Mouse (Mus musculus): Measurements from ENCODE around the gene Ttll1. TPM values are rescaled to one million over a fixed set of nuclear protein-coding genes. Genes with fewer than 3 reads are reported as not detected.
A peak's percentile ranks its signal among the peaks of the same experiment; 100 is the strongest.

The Ttll1 gene
- polyA plus RNA-seq, 1 experiment from 2014 or later: 18.7 TPM

DNA sequence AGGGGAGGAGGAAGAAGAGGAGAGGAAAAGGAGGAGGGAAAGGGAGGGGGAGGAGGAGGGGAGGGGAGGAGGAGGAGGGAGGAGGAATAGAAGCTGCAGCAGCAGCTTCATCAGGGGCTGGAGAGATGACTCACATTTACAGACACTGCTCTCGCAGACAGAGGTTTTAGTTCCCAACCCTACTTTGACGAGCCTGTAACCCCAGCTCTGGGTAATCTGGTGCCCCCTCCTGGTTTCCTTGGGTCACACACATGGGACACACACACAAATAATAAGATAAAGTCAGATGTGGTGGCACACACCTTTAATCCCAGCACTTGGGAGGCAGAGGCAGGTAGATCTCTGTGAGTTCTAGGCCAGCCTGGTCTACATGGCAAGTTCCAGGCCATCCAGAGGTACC is 27.2 kb downstream of the Ttll1 start:
- no peak overlapping the region for H3K4me3 ChIP-seq (ENCODE audit: low read depth, low read length)
- no peak overlapping the region for H3K4me2 ChIP-seq
- ATAC-seq (replicated peaks; ENCODE audit: insufficient number of reproducible peaks, low FRiP score, low TSS enrichment): no peak
- H3K27ac ChIP-seq (ENCODE audit: low read depth, low read length): no peak overlapping the region
- WGBS (ENCODE audit: insufficient replicate concordance): 33% methylated on average over 2 of the region's 2 CpGs
- peaks cover 10% of the 10 kb centered on the region for H3K4me1 ChIP-seq (ENCODE audit: control insufficient read depth, insufficient read depth, low read length)
- H3K36me3 ChIP-seq (ENCODE audit: control insufficient read depth, insufficient read depth, low read length): no peaks in the 10 kb centered on the region
- H3K9me3 ChIP-seq (replicated peaks; ENCODE audit: control insufficient read depth, low read length): no peaks in the 10 kb centered on the region
- H3K27me3 ChIP-seq (ENCODE audit: control insufficient read depth, insufficient read depth, low read length): no peaks in the 10 kb centered on the region
- H3K9ac ChIP-seq (ENCODE audit: low read depth, low read length): no peak overlapping the region

DNA sequence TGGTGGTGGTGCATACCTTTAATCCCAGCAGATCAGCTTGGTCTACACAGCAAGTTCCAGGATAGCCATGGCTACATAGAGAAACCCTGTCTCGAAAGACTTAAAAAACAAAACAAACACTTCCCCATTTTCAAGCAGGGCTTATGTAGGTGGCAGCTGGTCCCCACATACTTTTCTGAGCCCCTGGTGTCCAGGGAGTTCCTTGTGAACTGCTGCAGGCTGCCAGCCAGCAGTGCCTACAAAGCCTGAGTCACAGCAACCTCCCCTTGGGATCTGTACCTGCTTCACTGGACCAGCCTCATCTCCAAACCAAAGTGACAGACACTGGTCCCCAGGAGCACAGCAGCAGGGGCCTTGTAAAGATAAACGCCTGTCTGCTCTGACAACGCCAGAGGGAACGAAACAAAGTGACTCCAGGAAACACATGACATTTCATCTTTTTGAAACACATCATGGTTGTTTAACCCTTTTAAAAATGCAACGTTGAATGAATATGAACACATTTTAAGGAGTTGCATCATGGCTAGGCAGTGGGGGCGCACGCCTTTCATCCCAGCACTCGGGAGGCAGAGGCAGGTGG is 28.0 kb downstream of the Ttll1 start:
- no peak overlapping the region for H3K4me3 ChIP-seq (ENCODE audit: low read depth, low read length)
- H3K4me2 ChIP-seq: no peak overlapping the region
- 70% methylated on average over 8 of the region's 8 CpGs for WGBS (ENCODE audit: insufficient replicate concordance)
- peaks cover 4% of the 10 kb centered on the region; the same call in 1 of the 2 replicates for H3K4me1 ChIP-seq (ENCODE audit: control insufficient read depth, insufficient read depth, low read length)
- no peaks in the 10 kb centered on the region for H3K36me3 ChIP-seq (ENCODE audit: control insufficient read depth, insufficient read depth, low read length)
- no peak overlapping the region for H3K27ac ChIP-seq (ENCODE audit: low read depth, low read length)
- ATAC-seq (replicated peaks; ENCODE audit: insufficient number of reproducible peaks, low FRiP score, low TSS enrichment): no peak
- no peaks in the 10 kb centered on the region for H3K27me3 ChIP-seq (ENCODE audit: control insufficient read depth, insufficient read depth, low read length)
- no peaks in the 10 kb centered on the region for H3K9me3 ChIP-seq (replicated peaks; ENCODE audit: control insufficient read depth, low read length)
- H3K9ac ChIP-seq (ENCODE audit: low read depth, low read length): no peak overlapping the region

DNA sequence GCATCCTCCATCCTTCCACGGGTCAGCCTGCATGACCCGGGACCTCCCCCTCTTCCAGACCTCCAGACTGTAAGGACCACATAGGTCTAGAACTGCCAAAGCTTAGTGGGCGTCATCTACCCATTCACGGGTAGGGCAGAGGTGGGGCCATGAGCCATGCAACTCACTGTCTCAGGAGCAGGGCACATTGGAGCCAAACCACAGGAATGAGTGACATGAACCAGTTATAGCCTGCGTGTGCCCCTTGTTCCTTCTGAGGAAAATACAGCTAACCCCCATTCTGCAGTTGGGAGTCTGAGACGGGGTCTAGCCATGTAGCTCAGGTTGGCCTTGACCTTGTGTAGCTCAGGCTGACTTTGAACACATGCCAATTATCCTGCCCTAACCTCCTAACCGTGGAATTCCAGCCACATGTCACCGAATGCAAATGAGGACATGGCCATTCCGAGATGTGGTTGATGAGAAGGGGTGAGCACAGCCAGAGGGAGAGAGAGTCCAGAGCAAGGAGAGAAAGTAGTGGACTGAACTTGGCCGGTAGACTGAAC is 29.4 kb downstream of the Ttll1 start:
- ATAC-seq (replicated peaks; ENCODE audit: insufficient number of reproducible peaks, low FRiP score, low TSS enrichment): no peak
- WGBS (ENCODE audit: insufficient replicate concordance): 57% methylated on average over 10 of the region's 10 CpGs

DNA sequence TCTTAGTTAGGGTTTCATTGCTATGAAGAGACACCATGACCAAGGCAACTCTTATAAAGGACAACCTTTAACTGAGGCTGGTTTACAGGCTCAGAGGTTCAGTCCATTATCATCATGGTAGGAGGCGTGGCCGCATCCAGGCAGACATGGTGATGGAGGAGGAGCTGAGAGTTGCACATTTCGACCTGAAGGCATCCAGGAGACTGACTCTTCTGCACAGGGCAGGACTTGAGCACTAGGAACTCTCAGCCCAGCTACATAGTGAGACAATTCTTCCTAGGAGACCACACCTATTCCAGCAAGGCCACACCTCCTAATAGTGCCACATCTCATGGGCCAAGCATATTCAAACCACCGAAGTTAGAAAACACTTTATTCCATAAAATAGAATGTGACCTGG is 30.9 kb downstream of the Ttll1 start:
- Histone ChIP-seq H3K4me3 (ENCODE audit: low read depth, low read length) (no peak overlapping the region), H3K4me2 (no peak overlapping the region), H3K27ac (ENCODE audit: low read depth, low read length) (no peak overlapping the region), H3K36me3 (ENCODE audit: control insufficient read depth, insufficient read depth, low read length) (no peaks in the 10 kb centered on the region), H3K27me3 (ENCODE audit: control insufficient read depth, insufficient read depth, low read length) (no peaks in the 10 kb centered on the region), H3K4me1 (ENCODE audit: control insufficient read depth, insufficient read depth, low read length) (peaks cover under 1% of the 10 kb centered on the region; the same call in 1 of the 2 replicates), H3K9ac (ENCODE audit: low read depth, low read length) (no peak overlapping the region), H3K9me3 (replicated peaks; ENCODE audit: control insufficient read depth, low read length) (no peaks in the 10 kb centered on the region)
- no peak for ATAC-seq (replicated peaks; ENCODE audit: insufficient number of reproducible peaks, low FRiP score, low TSS enrichment)
- WGBS (ENCODE audit: insufficient replicate concordance): 81% methylated on average over 4 of the region's 4 CpGs

More for the DNA sequence above, 29.4 kb downstream of the Ttll1 start:
- Histone ChIP-seq H3K9ac (ENCODE audit: low read depth, low read length) (no peak overlapping the region), H3K4me2 (no peak overlapping the region), H3K4me3 (ENCODE audit: low read depth, low read length) (no peak overlapping the region), H3K27ac (ENCODE audit: low read depth, low read length) (no peak overlapping the region), H3K4me1 (ENCODE audit: control insufficient read depth, insufficient read depth, low read length) (no peaks in the 10 kb centered on the region; the same call in 1 of the 2 replicates), H3K9me3 (replicated peaks; ENCODE audit: control insufficient read depth, low read length) (no peaks in the 10 kb centered on the region), H3K27me3 (ENCODE audit: control insufficient read depth, insufficient read depth, low read length) (no peaks in the 10 kb centered on the region), H3K36me3 (ENCODE audit: control insufficient read depth, insufficient read depth, low read length) (no peaks in the 10 kb centered on the region)

DNA sequence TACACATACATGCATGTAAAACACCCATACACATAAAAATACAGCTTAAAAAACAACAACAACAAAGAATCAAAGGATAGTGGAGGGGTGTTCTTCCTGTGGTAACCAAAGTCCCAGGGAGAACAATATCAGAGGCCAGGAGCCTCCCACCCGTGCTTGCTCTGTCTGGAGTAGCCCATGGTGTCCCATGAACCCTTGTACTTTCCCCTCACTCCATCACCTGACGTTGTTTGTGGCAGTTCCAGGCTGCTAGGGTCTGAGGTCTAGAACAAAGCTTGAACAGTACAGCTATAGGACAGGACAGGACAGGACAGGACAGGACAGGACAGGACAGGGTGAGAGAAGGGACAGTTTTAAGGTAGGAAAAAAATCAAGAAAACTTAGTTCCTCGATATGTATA is 32.6 kb downstream of the Ttll1 start:
- H3K9ac ChIP-seq (ENCODE audit: low read depth, low read length): no peak overlapping the region
- H3K4me3 ChIP-seq (ENCODE audit: low read depth, low read length): no peak overlapping the region
- peaks cover 11% of the 10 kb centered on the region for H3K4me1 ChIP-seq (ENCODE audit: control insufficient read depth, insufficient read depth, low read length)
- WGBS (ENCODE audit: insufficient replicate concordance): 63% methylated on average over 3 of the region's 3 CpGs
- H3K4me2 ChIP-seq: no peak overlapping the region
- H3K36me3 ChIP-seq (ENCODE audit: control insufficient read depth, insufficient read depth, low read length): no peaks in the 10 kb centered on the region
- no peak for ATAC-seq (replicated peaks; ENCODE audit: insufficient number of reproducible peaks, low FRiP score, low TSS enrichment)
- H3K9me3 ChIP-seq (replicated peaks; ENCODE audit: control insufficient read depth, low read length): no peaks in the 10 kb centered on the region
- no peak overlapping the region for H3K27ac ChIP-seq (ENCODE audit: low read depth, low read length)
- no peaks in the 10 kb centered on the region for H3K27me3 ChIP-seq (ENCODE audit: control insufficient read depth, insufficient read depth, low read length)

DNA sequence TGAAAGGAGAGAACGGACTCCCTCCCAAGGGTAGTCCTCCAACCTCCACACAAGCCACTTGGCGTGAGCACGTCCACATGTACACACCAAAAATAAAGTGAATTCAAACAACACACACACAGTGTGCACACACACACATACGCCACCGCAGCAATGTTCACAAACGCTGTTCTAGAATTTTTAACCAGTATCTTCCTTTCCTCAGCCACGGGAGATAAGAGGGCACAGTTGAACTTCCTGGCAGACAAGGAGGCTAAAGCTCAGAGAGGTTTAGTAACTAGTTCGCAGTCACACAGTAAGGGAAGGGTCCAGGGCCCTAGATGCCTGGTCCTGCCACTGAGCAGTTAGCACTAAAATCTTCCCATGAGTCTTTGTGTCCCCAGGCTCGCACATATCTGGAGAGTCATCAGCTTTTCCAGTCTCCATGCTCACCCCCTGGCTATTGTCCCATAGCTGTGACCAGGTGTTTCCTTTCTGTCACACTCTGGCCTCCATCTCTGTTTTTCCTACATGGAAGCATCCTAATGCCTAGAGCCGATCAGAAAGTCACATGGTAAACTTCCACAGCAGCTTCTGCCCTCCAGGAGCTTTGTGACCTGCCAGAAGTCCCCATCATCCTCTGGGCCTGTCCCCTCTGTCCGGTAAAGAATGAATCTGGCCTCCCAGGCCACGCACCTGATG is 34.0 kb downstream of the Ttll1 start:
- no peak for ATAC-seq (replicated peaks; ENCODE audit: insufficient number of reproducible peaks, low FRiP score, low TSS enrichment)
- H3K4me1 ChIP-seq (ENCODE audit: control insufficient read depth, insufficient read depth, low read length): peaks cover 11% of the 10 kb centered on the region
- no peak overlapping the region for H3K9ac ChIP-seq (ENCODE audit: low read depth, low read length)
- H3K36me3 ChIP-seq (ENCODE audit: control insufficient read depth, insufficient read depth, low read length): no peaks in the 10 kb centered on the region
- no peak overlapping the region for H3K4me3 ChIP-seq (ENCODE audit: low read depth, low read length)
- 65% methylated on average over 12 of the region's 12 CpGs for WGBS (ENCODE audit: insufficient replicate concordance)
- H3K27ac ChIP-seq (ENCODE audit: low read depth, low read length): no peak overlapping the region
- H3K27me3 ChIP-seq (ENCODE audit: control insufficient read depth, insufficient read depth, low read length): no peaks in the 10 kb centered on the region
- H3K9me3 ChIP-seq (replicated peaks; ENCODE audit: control insufficient read depth, low read length): no peaks in the 10 kb centered on the region
- no peak overlapping the region for H3K4me2 ChIP-seq

DNA sequence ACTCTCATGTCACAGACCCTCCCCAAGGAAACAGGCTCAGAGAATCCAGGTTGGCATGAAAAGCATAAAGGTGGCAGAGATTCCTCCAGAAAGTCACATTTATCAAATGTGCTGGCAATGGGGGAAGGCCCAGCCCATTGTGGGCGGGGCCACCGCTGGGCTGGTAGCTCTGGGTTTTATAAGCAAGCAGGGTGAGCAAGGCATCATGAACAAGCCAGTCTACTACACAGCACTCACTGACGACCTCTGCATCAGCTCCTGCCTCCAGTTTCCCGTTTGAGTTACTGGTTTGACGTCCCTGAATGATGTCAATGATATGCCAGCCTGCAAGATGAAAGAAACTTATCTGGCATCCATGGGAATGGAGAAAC is 36.2 kb downstream of the Ttll1 start:
- H3K36me3 ChIP-seq (ENCODE audit: control insufficient read depth, insufficient read depth, low read length): no peaks in the 10 kb centered on the region
- 24% methylated on average over 5 of the region's 5 CpGs for WGBS (ENCODE audit: insufficient replicate concordance)
- no peak overlapping the region for H3K27ac ChIP-seq (ENCODE audit: low read depth, low read length)
- peak overlapping the region; percentile 20; the same call in 1 of the 2 replicates for H3K4me2 ChIP-seq
- no peaks in the 10 kb centered on the region for H3K27me3 ChIP-seq (ENCODE audit: control insufficient read depth, insufficient read depth, low read length)
- H3K9ac ChIP-seq (ENCODE audit: low read depth, low read length): no peak overlapping the region
- no peaks in the 10 kb centered on the region for H3K9me3 ChIP-seq (replicated peaks; ENCODE audit: control insufficient read depth, low read length)
- peaks cover 11% of the 10 kb centered on the region for H3K4me1 ChIP-seq (ENCODE audit: control insufficient read depth, insufficient read depth, low read length)
- no peak for ATAC-seq (replicated peaks; ENCODE audit: insufficient number of reproducible peaks, low FRiP score, low TSS enrichment)
- no peak overlapping the region for H3K4me3 ChIP-seq (ENCODE audit: low read depth, low read length)

DNA sequence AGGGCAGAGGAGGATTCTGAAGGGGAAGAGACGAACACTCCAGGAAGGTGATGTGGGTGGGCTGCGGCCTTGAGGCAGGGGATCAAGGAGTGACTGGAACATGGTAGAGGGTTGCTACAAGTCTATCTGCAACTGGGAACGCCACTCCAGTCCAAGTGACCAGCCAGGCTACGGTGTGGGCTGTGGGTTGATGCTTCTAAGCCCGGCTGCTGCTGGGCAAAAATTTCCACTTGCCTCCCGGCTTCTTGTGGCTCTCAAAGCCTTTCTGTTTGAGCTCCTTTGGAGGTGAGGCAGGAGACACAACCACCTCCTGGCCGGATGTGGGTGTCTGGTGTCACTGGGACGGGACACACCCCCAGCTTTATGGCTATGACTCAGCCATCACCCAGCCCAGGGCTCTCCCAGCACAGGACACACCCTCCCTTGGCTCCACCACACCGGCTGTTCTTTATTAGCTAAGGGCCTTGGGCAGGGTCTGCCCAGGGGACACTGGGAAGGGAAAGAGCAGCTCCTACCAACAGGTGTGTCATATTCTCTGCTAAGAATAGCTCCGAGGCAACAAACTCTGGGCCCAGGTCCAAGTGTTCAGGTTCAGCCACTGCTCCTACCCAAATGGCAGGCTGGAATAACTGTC is 36.7 kb downstream of the Ttll1 start:
- 59% methylated on average over 10 of the region's 10 CpGs for WGBS (ENCODE audit: insufficient replicate concordance)
- Histone ChIP-seq H3K36me3 (ENCODE audit: control insufficient read depth, insufficient read depth, low read length) (no peaks in the 10 kb centered on the region), H3K27ac (ENCODE audit: low read depth, low read length) (no peak overlapping the region), H3K4me3 (ENCODE audit: low read depth, low read length) (no peak overlapping the region), H3K27me3 (ENCODE audit: control insufficient read depth, insufficient read depth, low read length) (no peaks in the 10 kb centered on the region), H3K9me3 (replicated peaks; ENCODE audit: control insufficient read depth, low read length) (no peaks in the 10 kb centered on the region), H3K4me2 (peak overlapping the region; percentile 20; the same call in 1 of the 2 replicates), H3K9ac (ENCODE audit: low read depth, low read length) (no peak overlapping the region), H3K4me1 (ENCODE audit: control insufficient read depth, insufficient read depth, low read length) (peaks cover 11% of the 10 kb centered on the region)
- ATAC-seq (replicated peaks; ENCODE audit: insufficient number of reproducible peaks, low FRiP score, low TSS enrichment): peak; percentile 75

All from heart, embryonic 11.5 days (tissue).